8 mouse cellular contexts compared by ENCODE assay signal in the genomic region with DNA sequence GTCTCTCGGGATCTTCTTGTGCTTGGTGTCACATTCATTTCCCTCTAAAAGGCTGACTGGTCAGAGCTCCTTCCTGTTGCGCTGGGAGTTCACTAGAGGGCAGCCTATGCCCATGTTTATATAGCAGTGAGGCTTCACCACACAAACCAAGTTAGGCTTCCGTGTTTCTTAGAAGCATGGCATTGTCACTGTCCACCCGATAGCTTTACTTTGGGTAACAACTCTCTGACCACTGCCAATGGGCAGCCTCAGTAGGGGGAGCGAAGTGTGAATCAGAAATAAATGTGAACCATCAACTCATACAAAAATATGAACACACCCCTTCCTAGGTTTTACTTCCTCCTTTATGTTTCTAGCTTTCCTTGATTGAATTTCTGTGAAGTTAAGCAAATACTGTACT. TPM values are rescaled to one million over a fixed set of nuclear protein-coding genes. Genes with fewer than 3 reads are reported as not detected.
DNase-seq lines count a peak whose midpoint lies in the region; ATAC-seq and TF ChIP-seq lines count a peak whose summit lies in the region.

No protein-coding gene starts in this region.

- H3K27ac ChIP-seq in hindbrain, postnatal 0 days, result no peak overlapping the region

- no peak overlapping the region for H3K4me2 ChIP-seq in hindbrain, postnatal 0 days (ENCODE audit: low read depth, low read length)

- 9% methylated on average over 5 of the region's 5 CpGs for WGBS in hindbrain, postnatal 0 days

- H3K36me3 ChIP-seq in hindbrain, postnatal 0 days (ENCODE audit: insufficient read depth, low read length), result peaks cover 18% of the 10 kb centered on the region

- no peak overlapping the region for H3K9ac ChIP-seq in hindbrain, postnatal 0 days (replicated peaks; ENCODE audit: low read length)

- peak; percentile 79 for DNase-seq in ZHBTc4 (ENCODE audit: low read depth, low spot score)
- peak; percentile 68 for DNase-seq in cerebellum, adult 9-11 months
- DNase-seq in frontal cortex, postnatal 36 days (ENCODE audit: low spot score in 2 of 2), result peak; percentile 61 to 69
- peak; percentile 89 for DNase-seq in hindbrain, postnatal 0 days (ENCODE audit: low spot score)
- peak; percentile 59 to 61 for DNase-seq in layer of hippocampus, postnatal 36 days
- DNase-seq in right cerebral cortex, postnatal 10 days (ENCODE audit: low spot score in 2 of 2), result peak; percentile 83 to 84
- DNase-seq in yolk sac, embryonic 10.5 days (ENCODE audit: low spot score), result peak; percentile 45

- H3K4me3 ChIP-seq in hindbrain, postnatal 0 days (ENCODE audit: low read length), result no peak overlapping the region

- H3K4me1 ChIP-seq in hindbrain, postnatal 0 days (ENCODE audit: insufficient read depth, low read length), result no peaks in the 10 kb centered on the region

- peak; percentile 91 for ATAC-seq in hindbrain, postnatal 0 days
- peak; percentile 93 for ATAC-seq in megakaryocyte, adult 5-6 weeks (ENCODE audit: poor library complexity, severe bottlenecking)

- H3K9me3 ChIP-seq in hindbrain, postnatal 0 days (ENCODE audit: low read length), result no peaks in the 10 kb centered on the region

- TF ChIP-seq CTCF in hindbrain, postnatal 0 days (IDR thresholded peaks at IDR 0.05; ENCODE audit: low read depth), result peak; percentile 90

- no peaks in the 10 kb centered on the region for H3K27me3 ChIP-seq in hindbrain, postnatal 0 days (ENCODE audit: insufficient read depth, low read length)

RNA-seq across cellular contexts. Expression of a gene that starts 24.8 kb away (rescaled TPM):
- 41.6 and 75.9 TPM in 2 replicates for total RNA-seq in hindbrain, postnatal 0 days (2014; rRNA removed)
- 88.5 and 92.0 TPM in 2 replicates for polyA plus RNA-seq in hindbrain, postnatal 0 days (2015; fragmentation: Nextera tagmentation; extraction: Ambion mirVana)
- 10 to 100 TPM; 25.1 TPM for total RNA-seq in layer of hippocampus, postnatal 36 days (2021)
- 54.0 and 59.5 TPM in 2 replicates for total RNA-seq in megakaryocyte, adult 5-6 weeks (2015)
- 182 TPM in 2 replicates for total RNA-seq in megakaryocyte, adult 5-6 weeks (2017)

RNA-seq across cellular contexts. Expression of a gene that starts 57.3 kb away (rescaled TPM):
- total RNA-seq in hindbrain, postnatal 0 days (2014; rRNA removed), result 4,422 and 4,857 TPM in 2 replicates
- 709 and 787 TPM in 2 replicates for polyA plus RNA-seq in hindbrain, postnatal 0 days (2015; fragmentation: Nextera tagmentation; extraction: Ambion mirVana)
- 100 to 1,000 TPM; 255 to 264 TPM for total RNA-seq in layer of hippocampus, postnatal 36 days (2021)
- total RNA-seq in megakaryocyte, adult 5-6 weeks (2015), result not detected in 2 replicates
- 0.15 and 0.53 TPM in 2 replicates for total RNA-seq in megakaryocyte, adult 5-6 weeks (2017)

Comparison
In these comparisons a context has a peak if more than half of its experiments do, and no peak if none do; other contexts are left out.
1. RNA of a gene that starts 57.3 kb away (total RNA-seq): 4,422 to 4,857 TPM in hindbrain, postnatal 0 days and 255 to 264 TPM in layer of hippocampus, postnatal 36 days; 0.15 to 0.53 TPM in megakaryocyte, adult 5-6 weeks; every median in the first group is over 100 times any median in the second.
2. Peak in every context shown above with its lines, with median percentiles within 50 percentile points of each other: DNase-seq.